Mouse (Mus musculus): ENCODE results near the gene Gbp3. TPM values are rescaled to one million over a fixed set of nuclear protein-coding genes. Genes with fewer than 3 reads are reported as not detected.
A peak's percentile ranks its signal among the peaks of the same experiment; 100 is the strongest.
"Not testable (repeated sequence)": the region's sequence is repeated elsewhere in the genome, so short reads cannot be mapped to it uniquely, and the experiment has no call there.

The Gbp3 gene
- polyA plus RNA-seq, 1 experiment from 2014 or later: 0.15 TPM

DNA sequence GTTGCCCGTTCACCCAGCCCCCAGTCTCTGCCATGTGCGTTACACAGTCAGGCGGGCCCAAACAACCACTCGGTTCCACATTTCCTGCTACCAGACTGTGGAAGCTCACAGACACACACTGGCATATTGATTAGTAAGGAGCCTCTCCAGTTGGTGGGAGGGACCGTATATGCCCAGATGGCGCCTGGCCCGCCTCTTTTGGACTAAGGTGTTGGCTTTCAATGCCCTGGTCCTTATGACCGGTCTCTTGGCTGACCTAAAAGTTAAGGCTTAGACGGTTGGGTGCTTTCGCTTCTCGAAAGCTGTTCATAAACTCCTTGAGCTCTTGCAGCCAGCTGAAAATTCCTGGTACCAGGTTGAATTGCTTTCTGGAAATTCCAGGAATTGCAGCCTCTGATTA, 4.2 kb upstream of the Gbp3 start:
- 91% methylated on average over 11 of the region's 11 CpGs for WGBS

DNA sequence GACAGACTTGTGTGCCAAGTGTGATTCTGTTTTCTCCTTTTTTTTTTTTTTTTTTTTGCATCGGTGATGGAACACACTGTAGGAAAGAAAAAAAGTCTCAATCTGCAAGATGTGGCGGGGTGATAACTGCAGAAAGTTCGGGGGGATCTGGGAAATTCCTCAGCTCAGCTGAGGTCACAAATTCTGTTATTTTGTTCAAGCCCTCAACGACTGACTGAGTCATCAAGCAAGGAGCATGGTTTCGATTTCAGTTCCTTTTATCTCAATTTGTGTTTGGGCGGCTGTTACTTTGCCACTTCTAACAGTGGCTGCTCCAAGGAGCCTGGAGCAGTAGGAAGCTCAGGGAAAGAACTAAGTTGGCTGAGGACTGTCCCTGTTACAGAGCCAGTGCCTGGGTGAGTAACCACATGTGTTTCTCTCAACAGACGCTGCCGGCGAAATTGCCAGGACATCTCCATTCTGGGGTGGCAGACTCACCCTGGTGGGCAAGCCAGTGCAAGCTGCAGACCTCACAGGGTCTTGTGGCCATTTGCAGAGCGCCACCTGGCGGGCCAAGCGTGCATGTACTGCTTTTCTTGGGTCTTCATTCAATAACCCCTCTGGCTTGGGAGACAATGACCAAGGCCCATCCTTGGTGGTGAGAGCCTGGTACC, 596 bp downstream of the Gbp3 start:
- peak overlapping the region; percentile 44 for H3K4me3 ChIP-seq
- WGBS: 16% methylated on average over 12 of the region's 12 CpGs
- H3K27me3 ChIP-seq (ENCODE audit: low read depth, poor library complexity, severe bottlenecking): no peaks in the 10 kb centered on the region
- DNase-seq (ENCODE audit: low spot score): peak; percentile 86
- no peaks in the 10 kb centered on the region for H3K9me3 ChIP-seq (replicated peaks)
- no peaks in the 10 kb centered on the region for H3K36me3 ChIP-seq
- 0 out of 2 replicates have a peak overlapping the region, but pooled peaks have one; percentile 36 for H3K27ac ChIP-seq
- H3K4me1 ChIP-seq: peaks cover 9% of the 10 kb centered on the region

More for the DNA sequence above, 4.2 kb upstream of the Gbp3 start:
- Histone ChIP-seq H3K4me3 (no peak overlapping the region), H3K9me3 (replicated peaks) (no peaks in the 10 kb centered on the region), H3K27me3 (ENCODE audit: low read depth, poor library complexity, severe bottlenecking) (no peaks in the 10 kb centered on the region), H3K36me3 (no peaks in the 10 kb centered on the region), H3K4me1 (peaks cover 7% of the 10 kb centered on the region), H3K27ac (no peak overlapping the region)
- DNase-seq (ENCODE audit: low spot score): no peak

DNA sequence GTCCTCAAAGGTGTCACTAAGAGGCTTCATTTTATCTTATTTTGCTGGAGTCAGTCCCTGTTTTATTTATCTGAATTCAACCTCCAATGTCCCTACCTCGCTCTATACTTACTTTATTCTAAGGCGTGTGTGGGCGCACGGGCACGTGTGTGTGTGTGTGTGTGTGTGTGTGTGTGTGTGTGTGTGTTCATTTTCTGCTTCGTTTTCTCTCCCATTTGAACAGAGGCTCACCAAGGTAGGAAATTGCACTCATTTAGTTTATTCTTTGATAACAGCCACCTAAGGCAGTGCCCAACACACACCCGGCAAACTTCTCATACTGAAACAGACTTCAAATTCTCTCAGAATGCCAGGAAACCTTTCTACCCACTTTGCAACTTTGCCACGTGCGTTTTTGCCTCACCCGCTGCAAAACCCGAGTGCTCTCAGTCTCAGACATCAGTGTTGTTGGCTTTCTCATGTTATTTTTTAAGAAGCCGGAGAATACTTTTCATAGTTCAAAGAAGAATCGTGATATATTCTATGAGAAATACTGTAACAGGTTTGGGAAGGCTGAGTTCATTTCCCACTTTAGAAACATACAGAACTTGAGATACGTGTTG, 1.3 kb downstream of the Gbp3 start:
- Histone ChIP-seq H3K4me1 (peaks cover 9% of the 10 kb centered on the region), H3K36me3 (no peaks in the 10 kb centered on the region), H3K27ac (no peak overlapping the region), H3K9me3 (replicated peaks) (no peaks in the 10 kb centered on the region), H3K27me3 (ENCODE audit: low read depth, poor library complexity, severe bottlenecking) (no peaks in the 10 kb centered on the region), H3K4me3 (no peak overlapping the region)
- no peak for DNase-seq (ENCODE audit: low spot score)
- 86% methylated on average over 14 of the region's 14 CpGs for WGBS

DNA sequence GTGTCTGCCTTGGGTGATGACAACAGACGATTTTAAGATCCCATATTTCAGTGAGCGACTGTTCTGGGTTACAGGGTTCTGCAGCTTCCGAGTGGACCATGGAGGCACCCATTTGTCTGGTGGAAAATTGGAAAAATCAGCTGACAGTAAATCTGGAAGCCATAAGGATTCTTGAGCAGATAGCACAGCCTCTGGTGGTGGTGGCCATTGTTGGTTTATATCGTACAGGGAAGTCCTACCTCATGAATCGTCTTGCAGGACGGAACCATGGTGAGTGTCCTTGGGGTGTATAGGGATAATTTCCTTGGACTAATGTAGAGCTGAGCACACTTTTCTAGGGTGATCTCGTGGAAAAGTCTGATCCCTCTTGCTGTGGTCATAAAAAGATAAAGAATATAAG, 1.8 kb downstream of the Gbp3 start:
- WGBS: 89% methylated on average over 7 of the region's 7 CpGs
- Histone ChIP-seq H3K27ac (no peak overlapping the region), H3K27me3 (ENCODE audit: low read depth, poor library complexity, severe bottlenecking) (no peaks in the 10 kb centered on the region), H3K36me3 (no peaks in the 10 kb centered on the region), H3K4me1 (peaks cover 9% of the 10 kb centered on the region), H3K4me3 (no peak overlapping the region), H3K9me3 (replicated peaks) (no peaks in the 10 kb centered on the region)
- no peak for DNase-seq (ENCODE audit: low spot score)

DNA sequence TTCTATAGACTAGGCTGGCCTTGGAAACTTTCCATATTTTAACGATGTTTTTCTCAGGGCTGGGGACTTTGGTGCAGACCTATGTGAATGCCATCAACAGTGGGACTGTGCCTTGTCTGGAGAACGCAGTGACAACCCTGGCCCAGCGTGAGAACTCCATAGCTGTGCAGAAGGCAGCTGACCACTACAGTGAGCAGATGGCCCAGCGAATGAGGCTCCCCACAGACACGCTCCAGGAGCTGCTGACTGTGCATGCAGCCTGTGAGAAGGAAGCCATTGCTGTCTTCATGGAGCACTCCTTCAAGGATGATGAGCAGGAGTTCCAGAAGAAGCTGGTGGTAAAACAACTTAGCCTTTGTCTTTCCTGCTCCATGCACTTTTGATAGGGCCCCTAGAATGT, 7.7 kb downstream of the Gbp3 start:
- not testable (repeated sequence) for H3K9me3 ChIP-seq (replicated peaks); H3K36me3 ChIP-seq; DNase-seq (ENCODE audit: low spot score); H3K27ac ChIP-seq; H3K4me3 ChIP-seq; H3K27me3 ChIP-seq (ENCODE audit: low read depth, poor library complexity, severe bottlenecking); H3K4me1 ChIP-seq
- WGBS: 82% methylated on average over 5 of the region's 5 CpGs

DNA sequence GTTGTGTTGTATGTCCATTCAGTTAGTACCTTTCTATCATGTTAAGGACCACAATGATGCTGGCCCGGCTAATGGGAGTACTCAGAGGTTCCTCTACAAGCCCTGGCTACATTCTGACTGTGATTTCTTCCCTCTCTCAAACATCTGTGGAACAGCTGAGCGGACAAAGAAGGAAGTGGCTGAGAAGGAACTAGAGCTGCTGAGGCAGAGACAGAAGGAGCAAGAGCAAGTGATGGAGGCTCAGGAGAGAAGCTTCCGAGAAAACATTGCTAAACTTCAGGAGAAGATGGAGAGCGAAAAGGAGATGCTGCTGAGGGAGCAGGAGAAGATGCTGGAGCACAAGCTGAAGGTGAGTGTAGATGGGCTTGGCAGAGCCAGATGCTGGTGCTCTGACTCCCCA, 10.9 kb downstream of the Gbp3 start:
- no peaks in the 10 kb centered on the region for H3K4me1 ChIP-seq
- H3K4me3 ChIP-seq: no peak overlapping the region
- H3K27me3 ChIP-seq (ENCODE audit: low read depth, poor library complexity, severe bottlenecking): no peaks in the 10 kb centered on the region
- no peak for DNase-seq (ENCODE audit: low spot score)
- 87% methylated on average over 4 of the region's 4 CpGs for WGBS
- no peaks in the 10 kb centered on the region for H3K9me3 ChIP-seq (replicated peaks)
- no peaks in the 10 kb centered on the region for H3K36me3 ChIP-seq
- no peak overlapping the region for H3K27ac ChIP-seq

DNA sequence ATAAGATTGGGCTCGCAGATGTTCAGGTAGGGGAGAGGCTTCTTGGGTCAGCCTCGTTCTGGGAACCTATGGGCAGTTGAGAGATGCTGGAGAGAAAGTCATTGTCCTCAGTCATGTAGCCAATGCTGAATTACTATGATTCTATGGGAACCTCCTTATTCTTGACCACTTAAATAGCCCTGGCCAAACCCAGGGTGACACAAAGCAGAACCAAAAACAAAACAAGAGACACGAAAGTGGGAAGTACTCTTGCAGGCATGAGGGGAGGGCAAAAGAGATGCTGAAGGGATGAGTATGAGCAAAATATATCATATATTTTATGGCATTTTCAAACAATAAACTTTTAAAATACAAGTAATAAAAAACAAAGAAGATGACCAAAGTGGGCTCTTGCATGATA, 17.3 kb downstream of the Gbp3 start:
- H3K27me3 ChIP-seq (ENCODE audit: low read depth, poor library complexity, severe bottlenecking): no peaks in the 10 kb centered on the region
- no peaks in the 10 kb centered on the region for H3K36me3 ChIP-seq
- DNase-seq (ENCODE audit: low spot score): no peak
- H3K4me1 ChIP-seq: no peaks in the 10 kb centered on the region
- H3K27ac ChIP-seq: no peak overlapping the region
- no peaks in the 10 kb centered on the region for H3K9me3 ChIP-seq (replicated peaks)
- H3K4me3 ChIP-seq: no peak overlapping the region
- WGBS: 87% methylated on average over 3 of the region's 3 CpGs

DNA sequence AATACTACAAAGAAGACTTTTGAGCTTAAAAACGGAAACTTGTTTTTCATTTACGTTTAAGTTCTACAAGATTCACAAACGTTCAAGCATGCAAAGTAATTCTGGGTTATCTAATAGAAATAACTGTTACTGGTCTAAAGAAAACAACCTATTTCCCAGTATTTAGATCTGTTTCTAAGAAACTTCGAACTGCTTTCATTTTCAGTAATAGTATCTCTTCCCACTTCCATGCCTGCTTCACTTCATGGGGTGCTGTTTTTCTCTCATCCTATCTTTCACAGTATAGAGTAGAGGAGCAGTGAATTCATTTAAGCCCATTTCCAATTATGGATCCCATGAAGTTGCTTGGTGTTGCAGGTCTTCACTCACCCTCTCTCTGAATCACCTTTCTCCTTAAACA, 18.5 kb downstream of the Gbp3 start:
- Histone ChIP-seq H3K9me3 (replicated peaks) (no peaks in the 10 kb centered on the region), H3K4me3 (no peak overlapping the region), H3K27me3 (ENCODE audit: low read depth, poor library complexity, severe bottlenecking) (no peaks in the 10 kb centered on the region), H3K36me3 (no peaks in the 10 kb centered on the region), H3K27ac (no peak overlapping the region), H3K4me1 (no peaks in the 10 kb centered on the region)
- WGBS: 87% methylated on average over 4 of the region's 4 CpGs
- no peak for DNase-seq (ENCODE audit: low spot score)

DNA sequence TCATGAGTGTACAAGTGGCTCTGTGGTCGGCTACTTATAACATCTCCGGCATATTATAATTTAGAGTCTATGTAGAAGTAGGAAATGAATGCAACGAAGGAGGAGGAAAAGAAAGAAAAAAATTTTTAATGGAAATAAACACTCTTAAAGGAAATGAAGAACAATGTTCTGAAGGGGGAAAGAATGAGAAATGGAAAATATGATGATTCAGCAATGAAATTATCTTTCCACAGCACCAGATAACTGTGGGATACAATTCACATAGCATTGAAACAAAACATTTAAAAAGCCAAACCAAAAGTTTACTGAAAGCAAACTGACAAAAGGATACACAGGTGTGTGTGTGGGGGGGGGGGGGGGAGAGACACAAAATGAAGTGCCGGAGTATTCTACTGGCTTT, 23.2 kb downstream of the Gbp3 start:
- Histone ChIP-seq H3K4me3 (no peak overlapping the region), H3K27ac (no peak overlapping the region), H3K4me1 (no peaks in the 10 kb centered on the region), H3K36me3 (no peaks in the 10 kb centered on the region), H3K9me3 (replicated peaks) (no peaks in the 10 kb centered on the region), H3K27me3 (ENCODE audit: low read depth, poor library complexity, severe bottlenecking) (no peaks in the 10 kb centered on the region)
- 94% methylated on average over 4 of the region's 4 CpGs for WGBS
- DNase-seq (ENCODE audit: low spot score): no peak

DNA sequence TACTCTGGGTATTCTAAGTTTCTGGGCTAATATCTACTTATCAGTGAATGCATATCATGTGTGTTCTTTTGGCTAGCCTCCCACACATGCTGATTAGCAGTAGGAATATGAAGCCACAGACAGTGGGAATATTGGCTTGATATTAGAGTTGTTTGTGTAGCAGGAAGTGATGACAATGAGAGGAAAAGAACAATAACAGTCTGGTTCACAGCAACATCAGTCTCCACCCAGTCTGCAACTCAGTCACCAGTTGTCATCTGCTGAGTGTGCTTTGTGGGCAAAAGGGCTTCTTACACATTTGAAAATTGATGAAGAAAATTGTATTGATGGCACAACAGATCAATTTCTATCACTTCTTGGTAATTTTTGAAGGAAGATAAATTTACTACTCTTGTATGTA, 27.6 kb downstream of the Gbp3 start:
- DNase-seq (ENCODE audit: low spot score): no peak
- Histone ChIP-seq H3K27ac (no peak overlapping the region), H3K27me3 (ENCODE audit: low read depth, poor library complexity, severe bottlenecking) (no peaks in the 10 kb centered on the region), H3K4me3 (no peak overlapping the region), H3K9me3 (replicated peaks) (no peaks in the 10 kb centered on the region), H3K4me1 (no peaks in the 10 kb centered on the region), H3K36me3 (no peaks in the 10 kb centered on the region)

DNA sequence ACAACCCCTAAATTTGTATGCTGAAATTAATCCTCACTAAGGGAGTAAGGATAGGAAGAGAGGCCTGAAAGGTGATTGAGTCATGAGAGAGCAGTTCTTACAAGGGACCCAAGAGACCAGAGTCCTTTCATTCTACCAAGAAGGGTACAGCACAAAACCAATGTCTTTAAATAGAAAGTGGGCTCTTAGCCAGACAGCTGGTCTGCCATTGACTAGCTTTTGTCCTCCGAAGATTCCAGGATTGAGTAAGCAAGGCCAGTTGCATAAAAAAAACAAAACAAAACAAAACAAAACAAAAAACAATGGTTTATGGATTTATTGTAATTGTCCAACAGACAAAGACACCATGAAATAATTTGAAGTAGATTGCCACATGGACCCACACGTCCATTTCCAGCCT, 29.1 kb downstream of the Gbp3 start:
- WGBS: 83% methylated on average over 2 of the region's 2 CpGs

DNA sequence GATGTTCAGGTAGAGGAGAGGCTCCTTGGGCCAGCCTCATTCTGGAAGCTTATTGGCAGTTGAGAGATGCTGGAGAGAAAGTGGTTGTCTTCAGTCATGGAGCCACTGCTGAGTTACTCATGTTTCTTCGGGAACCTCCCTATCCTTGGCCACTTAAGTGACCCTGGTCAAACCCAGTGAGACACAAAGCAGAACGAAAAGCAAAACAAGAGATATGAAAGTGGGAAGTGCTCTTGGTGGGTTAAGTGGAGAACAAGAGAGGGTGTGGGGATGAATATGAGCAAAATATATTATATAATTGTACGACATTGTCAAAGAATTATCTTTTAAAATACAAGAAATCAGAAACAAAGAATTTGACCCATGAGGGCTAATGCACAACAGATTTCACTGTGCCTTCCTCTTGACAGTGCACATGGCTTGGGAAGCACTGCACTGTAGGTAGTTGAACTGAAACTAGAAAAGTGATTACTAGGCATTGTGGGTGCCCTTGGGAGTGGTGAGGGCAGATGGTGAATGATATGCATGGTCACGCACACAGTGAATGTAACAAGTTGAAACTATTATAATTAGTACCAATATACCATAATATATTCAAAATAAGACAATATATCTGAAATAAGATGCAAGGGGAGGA, 30.7 kb downstream of the Gbp3 start:
- H3K27ac ChIP-seq: no peak overlapping the region
- no peaks in the 10 kb centered on the region for H3K36me3 ChIP-seq
- no peak for DNase-seq (ENCODE audit: low spot score)
- no peaks in the 10 kb centered on the region for H3K9me3 ChIP-seq (replicated peaks)
- no peaks in the 10 kb centered on the region for H3K4me1 ChIP-seq
- no peak overlapping the region for H3K4me3 ChIP-seq
- WGBS: 87% methylated on average over 4 of the region's 4 CpGs
- H3K27me3 ChIP-seq (ENCODE audit: low read depth, poor library complexity, severe bottlenecking): no peaks in the 10 kb centered on the region

More for the DNA sequence above, 29.1 kb downstream of the Gbp3 start:
- no peaks in the 10 kb centered on the region for H3K36me3 ChIP-seq
- no peaks in the 10 kb centered on the region for H3K4me1 ChIP-seq
- no peaks in the 10 kb centered on the region for H3K27me3 ChIP-seq (ENCODE audit: low read depth, poor library complexity, severe bottlenecking)
- DNase-seq (ENCODE audit: low spot score): no peak
- no peaks in the 10 kb centered on the region for H3K9me3 ChIP-seq (replicated peaks)
- H3K27ac ChIP-seq: no peak overlapping the region
- H3K4me3 ChIP-seq: no peak overlapping the region

DNA sequence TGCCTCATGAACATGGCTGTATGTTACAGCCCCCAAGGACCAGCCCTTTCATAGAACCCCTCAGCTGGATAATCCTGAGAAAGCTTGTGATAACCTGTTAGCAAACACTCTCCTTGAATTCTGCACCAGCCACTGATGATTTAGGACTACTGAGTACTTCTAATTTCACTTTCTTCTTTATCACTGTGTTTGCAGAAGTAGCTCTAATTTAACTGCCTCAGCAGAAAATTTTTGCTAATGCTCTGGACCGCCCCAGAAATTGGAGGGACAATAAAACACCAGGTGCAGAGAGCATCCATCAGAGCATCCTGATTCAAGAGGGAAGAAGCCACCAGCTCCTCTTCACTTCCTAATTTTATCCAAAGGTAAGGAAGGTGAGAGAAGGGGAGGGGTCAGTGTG, 34.7 kb downstream of the Gbp3 start, which contains the start of gene Gbp2b:
TSS of gene Gbp2b (plus strand) at position 301 of the 400 bp plus-strand sequence.
- H3K9me3 ChIP-seq (replicated peaks): no peaks in the 10 kb centered on the region
- H3K27me3 ChIP-seq (ENCODE audit: low read depth, poor library complexity, severe bottlenecking): no peaks in the 10 kb centered on the region
- H3K4me3 ChIP-seq: no peak within 1 kb of the TSS
- no peaks in the 10 kb centered on the region for H3K4me1 ChIP-seq
- no peaks in the 10 kb centered on the region for H3K36me3 ChIP-seq
- 68% methylated on average over 1 of the region's 1 CpGs for WGBS
- no peak for DNase-seq (ENCODE audit: low spot score)
- no peak within 1 kb of the TSS for H3K27ac ChIP-seq

All from limb, embryonic 10.5 days (tissue).